Mouse (Mus musculus): ENCODE data around the gene Sntb2. TPM values are rescaled to one million over a fixed set of nuclear protein-coding genes. Genes with fewer than 3 reads are reported as not detected.

Sntb2 gene
- total RNA-seq, 2 experiments from 2014 or later: 12.5 to 16.8 TPM

GRCm38 (mm10) chr8:107065511-107066496 lies 130.3 kb downstream of the Sntb2 start, which contains the start of gene Tmed6:
Gene Tmed6 (minus strand): TSS chr8:107065644.
- intact Hi-C loops (cut with DNase I): no loop called here
- DNase-seq (ENCODE audit: low spot score in 2 of 2): no peak

Other genes with a start within 250 kb of the Sntb2 start
- 1 to 10 TPM; 2.2 to 2.4 TPM for gene Has3, start 65.5 kb upstream of the Sntb2 start, total RNA-seq (2021)
- gene Utp4, start 42.1 kb upstream of the Sntb2 start, total RNA-seq (2021): 10 to 100 TPM; 33.2 to 33.6 TPM
- 100 to 1,000 TPM; 115 to 125 TPM for gene Vps4a, start 95.5 kb downstream of the Sntb2 start, total RNA-seq (2021)
- gene Pdf, start 112.9 kb downstream of the Sntb2 start, total RNA-seq (2021): 10 to 100 TPM; 25.1 to 26.8 TPM
- 10 to 100 TPM; 25.8 to 27.2 TPM for gene Cog8, start 120.9 kb downstream of the Sntb2 start, total RNA-seq (2021)
- gene Nip7, start 121.1 kb downstream of the Sntb2 start, total RNA-seq (2021): 10 to 100 TPM; 43.0 to 46.6 TPM
- gene Tmed6, start 129.9 kb downstream of the Sntb2 start, total RNA-seq (2021): not detected
- gene Terf2, start 160.8 kb downstream of the Sntb2 start, total RNA-seq (2021): 10 to 100 TPM; 33.8 to 35.0 TPM
- 10 to 100 TPM; 87.1 to 89.4 TPM for gene Cyb5b, start 214.9 kb downstream of the Sntb2 start, total RNA-seq (2021)